Mouse (Mus musculus): Measurements from ENCODE around the gene Tbrg1.

The Tbrg1 gene

GRCm38 (mm10) chr9:37632305-37632704 is 24.8 kb downstream of the Tbrg1 start:
- no peak for DNase-seq (ENCODE audit: low spot score in 2 of 2)

GRCm38 (mm10) chr9:37629941-37630340 is 27.2 kb downstream of the Tbrg1 start:
- DNase-seq (ENCODE audit: low spot score in 2 of 2), result no peak

- DNase-seq (ENCODE audit: low spot score in 2 of 2), result no peak
Measured at GRCm38 (mm10) chr9:37628581-37628980, 28.5 kb downstream of the Tbrg1 start.

- no peak for DNase-seq (ENCODE audit: low spot score in 2 of 2)
Measured at GRCm38 (mm10) chr9:37627263-37627662, 29.8 kb downstream of the Tbrg1 start.

DNA sequence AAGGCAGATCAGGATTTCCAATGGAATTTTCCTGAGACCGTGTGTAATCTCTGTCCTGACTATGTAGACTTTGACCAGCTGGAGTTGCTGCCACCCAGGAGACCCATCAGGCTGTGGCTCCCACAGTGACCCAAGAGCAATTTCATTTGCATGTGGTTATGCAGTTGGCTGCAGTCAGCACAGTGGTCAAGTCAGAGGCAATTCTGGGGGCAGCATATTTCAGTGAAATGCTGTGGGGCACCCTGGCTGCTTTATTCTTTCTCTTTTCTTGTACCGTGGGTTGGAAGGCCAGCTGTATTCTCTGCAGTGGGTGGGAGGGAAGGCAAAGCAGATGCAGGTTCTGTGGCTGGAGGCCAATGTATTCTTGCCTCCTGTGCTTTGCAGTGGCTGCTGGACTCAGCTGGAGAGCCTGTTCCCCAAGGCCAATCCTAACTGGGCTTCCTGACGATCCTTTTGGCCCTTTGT is 31.0 kb downstream of the Tbrg1 start:
- peak in 1 of 2 experiments; percentile 24 for DNase-seq (ENCODE audit: low spot score in 2 of 2)

- DNase-seq (ENCODE audit: low spot score in 2 of 2), result peak; percentile 49 to 69
Measured at GRCm38 (mm10) chr9:37625641-37626040, 31.5 kb downstream of the Tbrg1 start.

DNA sequence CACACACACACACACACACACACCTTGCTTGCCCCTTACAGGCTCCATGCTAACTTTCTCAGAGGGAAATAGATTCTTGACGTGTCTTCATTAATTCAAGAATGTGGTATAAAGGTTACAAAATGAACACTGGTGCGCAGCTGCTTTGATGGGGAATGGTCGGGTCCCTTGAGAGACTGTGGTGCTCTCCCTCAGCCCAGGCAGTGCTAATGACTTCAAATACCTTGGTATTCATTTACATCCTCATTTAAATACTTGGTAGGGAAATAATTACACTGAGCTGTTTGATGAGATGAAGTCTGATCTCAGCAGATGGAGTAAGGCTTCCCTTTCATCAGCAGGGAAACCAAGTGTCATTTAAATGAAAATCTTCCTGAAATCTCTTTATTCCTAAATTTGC is 32.0 kb downstream of the Tbrg1 start:
- DNase-seq (ENCODE audit: low spot score in 2 of 2), result no peak

DNA sequence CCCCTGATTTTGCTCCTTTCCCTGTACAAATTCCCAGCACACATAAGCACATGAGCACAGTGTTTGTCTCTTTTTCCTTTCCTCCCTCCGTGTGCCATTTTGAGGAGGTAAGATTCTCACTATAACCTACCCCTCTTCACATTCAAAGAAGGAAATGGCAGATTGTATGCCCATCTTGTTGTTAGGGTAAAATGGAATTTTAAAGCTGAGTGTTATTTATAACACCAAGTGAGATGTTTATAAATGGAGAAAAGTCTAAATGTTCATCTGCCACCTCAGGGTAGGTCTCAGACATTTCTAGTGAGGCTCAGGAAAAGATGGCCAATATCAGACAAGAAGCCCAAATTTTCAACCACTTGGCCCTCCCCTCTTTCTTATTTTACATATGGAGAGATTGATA is 32.6 kb downstream of the Tbrg1 start:
- no peak for DNase-seq (ENCODE audit: low spot score in 2 of 2)

- DNase-seq (ENCODE audit: low spot score in 2 of 2), result no peak
Measured at GRCm38 (mm10) chr9:37623981-37624380, 33.1 kb downstream of the Tbrg1 start.

DNA sequence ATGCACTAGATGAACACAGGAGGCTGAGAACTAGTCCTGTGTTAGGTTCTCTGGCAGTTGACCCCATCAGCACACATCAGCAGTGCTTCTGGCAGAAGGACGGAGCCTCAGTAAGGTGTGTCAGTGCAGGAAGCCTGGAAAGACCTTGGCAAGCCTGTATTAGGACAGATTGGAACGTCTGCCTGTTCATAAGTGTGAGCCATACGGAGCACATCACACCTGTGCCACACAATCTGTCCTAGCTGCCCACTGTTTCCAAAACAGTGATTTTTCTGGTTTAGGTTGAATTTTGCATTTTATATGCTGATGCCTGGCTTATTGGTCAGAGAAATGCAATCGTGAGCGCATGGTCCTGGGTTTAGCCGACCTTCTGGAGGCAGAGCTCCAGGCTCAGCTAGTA is 35.8 kb downstream of the Tbrg1 start:
- DNase-seq (ENCODE audit: low spot score in 2 of 2), result no peak

GRCm38 (mm10) chr9:37616770-37617169 is 40.3 kb downstream of the Tbrg1 start:
- no peak for DNase-seq (ENCODE audit: low spot score in 2 of 2)

DNA sequence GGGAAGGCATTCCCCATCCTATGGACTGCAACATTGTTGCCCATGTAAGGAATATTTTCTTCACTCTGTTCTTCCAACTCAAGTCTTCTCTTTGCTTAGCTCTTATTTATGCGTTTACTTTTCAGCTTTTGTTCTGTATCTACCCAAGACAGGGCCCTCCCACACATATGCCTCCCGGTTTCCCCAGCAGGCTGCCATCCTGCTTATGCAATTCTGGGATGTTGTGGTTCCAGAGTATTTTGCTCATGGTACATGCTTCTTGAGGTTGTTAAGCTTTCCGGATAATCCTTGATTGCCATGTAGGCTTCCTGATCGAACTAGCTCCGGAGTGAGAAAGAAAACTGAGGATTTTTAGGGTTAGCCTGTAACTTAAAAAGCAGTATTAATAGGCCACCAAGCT is 41.9 kb downstream of the Tbrg1 start:
- no peak for DNase-seq (ENCODE audit: low spot score in 2 of 2)

- no peak for DNase-seq (ENCODE audit: low spot score in 2 of 2)
Measured at GRCm38 (mm10) chr9:37614316-37614715, 42.8 kb downstream of the Tbrg1 start.

GRCm38 (mm10) chr9:37613911-37614280 is 43.2 kb downstream of the Tbrg1 start:
- no peak for DNase-seq (ENCODE audit: low spot score in 2 of 2)

- peak; percentile 71 to 77 for DNase-seq (ENCODE audit: low spot score in 2 of 2)
Measured at GRCm38 (mm10) chr9:37613182-37613910, 43.8 kb downstream of the Tbrg1 start, which contains the start of gene Spa17. TSS of gene Spa17 (minus strand) at chr9:37613722.

DNA sequence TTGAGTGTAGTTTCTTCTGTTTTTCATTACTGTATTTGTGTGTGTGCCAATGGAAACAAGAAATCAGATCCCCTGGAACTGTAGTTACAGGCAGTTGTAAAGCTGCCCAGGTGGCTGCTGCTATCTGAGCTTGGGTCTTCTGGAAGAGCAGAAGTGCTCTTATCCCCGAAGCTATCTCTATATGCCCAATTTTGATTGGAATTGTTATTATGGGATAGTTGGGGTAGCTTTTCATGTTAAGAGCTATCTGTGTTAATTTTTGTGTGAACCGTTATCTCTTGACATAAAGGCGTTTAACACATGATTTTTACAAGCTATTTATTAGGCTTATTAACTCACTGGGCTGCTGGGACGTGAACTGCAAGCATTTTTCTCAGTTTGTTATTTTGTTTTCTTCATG is 47.6 kb downstream of the Tbrg1 start:
- no peak for DNase-seq (ENCODE audit: low spot score in 2 of 2)

- no peak for DNase-seq (ENCODE audit: low spot score in 2 of 2)
Measured at GRCm38 (mm10) chr9:37605089-37605488, 52.0 kb downstream of the Tbrg1 start.

GRCm38 (mm10) chr9:37600538-37601205 is 56.4 kb downstream of the Tbrg1 start:
- no peak for DNase-seq (ENCODE audit: low spot score in 2 of 2)
